Mouse (Mus musculus): ENCODE results near the gene Olfr588-ps1. TPM values are rescaled to one million over a fixed set of nuclear protein-coding genes. Genes with fewer than 3 reads are reported as not detected.
"Not testable (repeated sequence)": the region's sequence is repeated elsewhere in the genome, so short reads cannot be mapped to it uniquely, and the experiment has no call there.

Olfr588-ps1 gene
- total RNA-seq (2014; fragmentation: Nextera tagmentation) (not detected in 2 replicates), total RNA-seq (2017) (not detected in 2 replicates)

DNA sequence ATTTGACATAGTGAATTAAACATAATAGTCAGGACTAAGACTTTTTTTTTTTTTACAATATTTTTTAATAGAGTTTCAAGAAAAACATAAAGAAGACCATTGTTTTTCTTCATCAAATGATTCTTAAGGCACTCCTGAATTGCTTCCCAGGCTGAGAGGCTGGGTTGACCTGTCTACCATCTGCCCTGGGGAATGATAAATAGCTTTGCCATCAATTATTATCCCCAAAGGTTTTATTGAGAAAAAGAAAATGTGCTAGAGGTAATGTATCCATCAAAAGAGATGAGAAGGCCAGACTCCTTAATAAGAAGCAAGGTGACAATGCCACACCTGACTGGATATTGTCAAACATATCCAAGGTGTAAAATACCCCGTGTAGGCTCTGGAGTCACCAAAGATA, at the start of gene Olfr588-ps1:
Olfr588-ps1 (plus strand) TSS at position 301 of the 400 bp plus-strand sequence.
- ATAC-seq (replicated peaks; ENCODE audit: low FRiP score, low TSS enrichment, poor library complexity, severe bottlenecking), result no peak

DNA sequence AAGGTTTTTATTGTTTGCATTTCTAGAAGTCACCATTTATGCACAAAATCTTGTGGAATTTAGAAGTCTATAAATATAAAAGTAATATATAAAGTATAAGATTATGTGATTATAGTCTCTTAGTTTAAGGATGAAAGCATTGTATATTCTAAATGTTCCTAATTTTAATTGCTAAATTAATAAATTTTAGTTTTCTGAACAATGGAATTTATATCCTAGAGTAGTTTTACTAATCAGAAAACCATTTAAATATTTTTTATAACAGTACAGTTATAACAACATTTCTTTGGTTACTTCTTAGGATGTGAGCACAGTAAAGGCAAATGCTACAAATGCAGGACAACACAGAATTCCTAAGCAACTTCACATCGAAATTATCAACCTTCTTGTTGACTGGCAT, 43.3 kb upstream of the Olfr588-ps1 start, which contains the start of gene Olfr585:
Olfr585 (plus strand) TSS at position 301 of the 400 bp plus-strand sequence.
- no peak for ATAC-seq (replicated peaks; ENCODE audit: low FRiP score, low TSS enrichment, poor library complexity, severe bottlenecking)

DNA sequence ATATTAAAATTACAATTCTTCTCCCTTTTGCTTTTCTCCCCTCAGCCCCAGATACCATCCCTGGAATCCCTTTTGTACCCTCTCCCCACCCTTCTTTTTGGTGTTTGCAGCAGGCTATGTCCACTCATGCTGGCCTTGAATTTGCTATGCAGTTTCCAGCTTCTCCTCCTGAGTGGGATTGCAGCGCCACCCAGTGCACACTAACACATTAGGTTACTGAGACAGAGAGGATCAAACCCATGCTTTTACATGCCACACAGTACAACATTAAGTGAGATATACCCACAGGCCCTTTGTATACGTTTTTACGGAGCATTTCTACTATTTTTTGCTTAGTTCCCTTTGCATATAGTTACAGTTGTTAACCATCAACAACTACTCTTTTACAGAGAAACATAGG, 21.3 kb upstream of the Olfr588-ps1 start:
- no peak for ATAC-seq (replicated peaks; ENCODE audit: low FRiP score, low TSS enrichment, poor library complexity, severe bottlenecking)

DNA sequence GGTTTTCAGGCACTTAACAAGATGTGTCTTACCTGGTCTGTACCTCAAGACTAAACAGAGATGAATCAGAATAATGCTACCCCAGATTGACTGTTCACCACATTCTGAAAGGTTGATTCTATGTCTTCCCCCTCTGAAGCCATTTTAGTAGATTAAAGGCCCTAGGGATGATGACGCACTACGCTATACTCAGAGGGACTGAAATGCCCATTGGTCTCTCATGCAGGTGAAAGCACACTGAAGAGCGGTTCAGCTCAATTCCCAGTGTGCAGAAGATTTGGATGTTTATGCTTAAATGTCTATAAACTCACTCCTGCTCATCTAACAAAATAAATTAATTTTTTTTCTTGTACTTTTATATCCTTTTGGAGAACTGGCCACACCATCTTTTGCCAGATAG, 15.1 kb upstream of the Olfr588-ps1 start, which contains the start of gene Olfr586:
Olfr586 (minus strand) TSS at position 101 of the 400 bp plus-strand sequence.
- ATAC-seq (replicated peaks; ENCODE audit: low FRiP score, low TSS enrichment, poor library complexity, severe bottlenecking), result no peak

DNA sequence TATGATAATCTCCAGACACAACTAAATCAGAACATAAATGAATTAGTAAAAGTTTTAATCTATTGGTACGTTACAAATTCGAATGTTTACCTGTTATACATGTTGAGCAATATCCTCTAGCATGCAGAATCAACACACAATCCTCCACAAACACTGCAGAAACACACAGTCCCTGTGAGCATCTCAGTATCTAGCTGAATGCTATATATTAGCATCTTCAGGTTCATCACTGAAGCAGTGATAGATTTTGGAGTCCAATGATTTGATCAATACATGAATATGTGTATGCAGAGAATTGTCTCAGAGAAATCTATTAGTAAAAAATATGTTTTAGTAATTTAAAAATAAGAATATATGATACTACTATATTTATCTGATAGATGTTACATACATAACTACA, 15.6 kb downstream of the Olfr588-ps1 start, which contains the start of gene Olfr589:
Olfr589 (minus strand) TSS at position 101 of the 400 bp plus-strand sequence.
- ATAC-seq (replicated peaks; ENCODE audit: low FRiP score, low TSS enrichment, poor library complexity, severe bottlenecking), result no peak

DNA sequence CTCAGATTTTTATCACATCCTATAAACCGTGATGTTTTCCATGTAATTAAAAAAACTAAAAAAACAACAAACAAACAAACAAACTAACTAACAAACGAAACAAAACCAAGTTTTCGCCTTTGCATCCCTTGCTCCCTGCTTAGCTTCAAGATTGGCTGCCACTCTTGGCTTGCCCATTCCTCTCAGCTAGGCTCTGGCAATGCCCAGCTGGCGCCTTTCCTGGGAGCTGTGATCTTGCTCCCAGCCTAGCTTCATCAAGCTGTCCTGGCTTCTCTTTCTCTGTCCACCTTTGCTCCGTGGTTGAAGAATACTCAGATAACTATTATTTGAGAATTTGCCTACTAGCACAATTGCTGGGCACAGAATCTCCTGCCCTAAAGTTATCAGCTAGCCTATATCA, 29.0 kb downstream of the Olfr588-ps1 start:
- ATAC-seq (replicated peaks; ENCODE audit: low FRiP score, low TSS enrichment, poor library complexity, severe bottlenecking), result no peak

DNA sequence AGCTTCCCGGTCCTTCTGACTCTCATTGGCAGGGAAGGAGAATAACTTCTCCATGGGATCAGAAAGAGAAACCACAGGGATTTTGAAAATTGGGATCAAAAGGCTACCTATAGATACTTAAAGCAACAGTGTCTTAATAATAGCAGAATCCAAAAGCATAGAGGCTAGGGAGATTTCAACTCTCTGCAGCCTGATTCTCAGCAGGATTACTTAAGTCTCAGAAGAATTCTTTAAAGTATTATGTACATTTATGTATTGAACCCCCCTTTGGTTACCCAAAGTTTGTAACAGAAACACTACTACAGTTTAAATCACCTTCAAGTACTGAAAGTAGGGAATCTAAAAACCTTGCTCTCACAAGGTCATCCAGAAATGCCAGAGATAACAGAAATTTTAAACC, 37.6 kb downstream of the Olfr588-ps1 start, which contains the start of gene Olfr591:
Olfr591 (minus strand) TSS at position 101 of the 400 bp plus-strand sequence.
- no peak for ATAC-seq (replicated peaks; ENCODE audit: low FRiP score, low TSS enrichment, poor library complexity, severe bottlenecking)

DNA sequence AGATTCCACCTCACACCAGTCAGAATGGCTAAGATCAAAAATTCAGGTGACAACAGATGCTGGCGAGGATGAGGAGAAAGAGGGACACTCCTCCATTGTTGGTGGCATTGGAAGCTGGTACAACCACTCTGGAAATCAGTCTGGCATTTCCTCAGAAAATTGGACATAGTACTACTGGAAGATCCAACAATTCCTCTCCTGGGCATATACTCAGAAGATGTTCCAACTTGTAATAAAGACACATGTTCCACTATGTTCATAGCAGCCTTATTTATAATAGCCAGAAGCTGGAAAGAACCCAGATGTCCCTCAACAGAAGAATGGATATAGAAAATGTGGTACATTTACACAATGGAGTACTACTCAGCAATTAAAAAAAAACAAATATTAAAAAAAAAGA, 43.8 kb downstream of the Olfr588-ps1 start, which contains the start of gene Olfr592:
Olfr592 (plus strand) TSS at position 301 of the 400 bp plus-strand sequence.
- ATAC-seq (replicated peaks; ENCODE audit: low FRiP score, low TSS enrichment, poor library complexity, severe bottlenecking), result not testable (repeated sequence)

Other genes with a start within 250 kb of the Olfr588-ps1 start
- not detected in 2 replicates for gene Olfr569, start 250.0 kb upstream of the Olfr588-ps1 start, total RNA-seq (2014; fragmentation: Nextera tagmentation)
- gene Olfr569, start 250.0 kb upstream of the Olfr588-ps1 start, total RNA-seq (2017), result not detected in 2 replicates
- not detected in 2 replicates for gene Olfr570, start 246.3 kb upstream of the Olfr588-ps1 start, total RNA-seq (2014; fragmentation: Nextera tagmentation)
- gene Olfr570, start 246.3 kb upstream of the Olfr588-ps1 start, total RNA-seq (2017), result not detected in 2 replicates
- gene Olfr571, start 223.3 kb upstream of the Olfr588-ps1 start, total RNA-seq (2014; fragmentation: Nextera tagmentation), result not detected in 2 replicates
- gene Olfr571, start 223.3 kb upstream of the Olfr588-ps1 start, total RNA-seq (2017), result not detected in 2 replicates
- not detected in 2 replicates for gene Olfr572, start 216.5 kb upstream of the Olfr588-ps1 start, total RNA-seq (2014; fragmentation: Nextera tagmentation)
- gene Olfr572, start 216.5 kb upstream of the Olfr588-ps1 start, total RNA-seq (2017), result not detected in 2 replicates
- gene Olfr573-ps1, start 198.3 kb upstream of the Olfr588-ps1 start, total RNA-seq (2014; fragmentation: Nextera tagmentation), result not detected in 2 replicates
- gene Olfr573-ps1, start 198.3 kb upstream of the Olfr588-ps1 start, total RNA-seq (2017), result not detected in 2 replicates
- not detected in 2 replicates for gene Olfr574, start 192.4 kb upstream of the Olfr588-ps1 start, total RNA-seq (2014; fragmentation: Nextera tagmentation)
- gene Olfr574, start 192.4 kb upstream of the Olfr588-ps1 start, total RNA-seq (2017), result not detected in 2 replicates
- not detected in 2 replicates for gene Olfr575, start 182.1 kb upstream of the Olfr588-ps1 start, total RNA-seq (2014; fragmentation: Nextera tagmentation)
- gene Olfr575, start 182.1 kb upstream of the Olfr588-ps1 start, total RNA-seq (2017), result not detected in 2 replicates
- not detected in 2 replicates for gene Olfr576, start 178.2 kb upstream of the Olfr588-ps1 start, total RNA-seq (2014; fragmentation: Nextera tagmentation)
- gene Olfr576, start 178.2 kb upstream of the Olfr588-ps1 start, total RNA-seq (2017), result not detected in 2 replicates
- not detected in 2 replicates for gene Olfr577, start 164.9 kb upstream of the Olfr588-ps1 start, total RNA-seq (2014; fragmentation: Nextera tagmentation)
- gene Olfr577, start 164.9 kb upstream of the Olfr588-ps1 start, total RNA-seq (2017), result not detected in 2 replicates
- gene Olfr578, start 151.6 kb upstream of the Olfr588-ps1 start, total RNA-seq (2014; fragmentation: Nextera tagmentation), result not detected in 2 replicates
- gene Olfr578, start 151.6 kb upstream of the Olfr588-ps1 start, total RNA-seq (2017), result not detected in 2 replicates
- gene Olfr582, start 102.9 kb upstream of the Olfr588-ps1 start, total RNA-seq (2014; fragmentation: Nextera tagmentation), result not detected in 2 replicates
- gene Olfr582, start 102.9 kb upstream of the Olfr588-ps1 start, total RNA-seq (2017), result not detected in 2 replicates
- not detected in 2 replicates for gene Olfr583, start 89.6 kb upstream of the Olfr588-ps1 start, total RNA-seq (2014; fragmentation: Nextera tagmentation)
- gene Olfr583, start 89.6 kb upstream of the Olfr588-ps1 start, total RNA-seq (2017), result not detected in 2 replicates
- gene Olfr584, start 59.0 kb upstream of the Olfr588-ps1 start, total RNA-seq (2014; fragmentation: Nextera tagmentation), result not detected in 2 replicates
- not detected in 2 replicates for gene Olfr584, start 59.0 kb upstream of the Olfr588-ps1 start, total RNA-seq (2017)
- gene Olfr585, start 43.2 kb upstream of the Olfr588-ps1 start, total RNA-seq (2014; fragmentation: Nextera tagmentation), result not detected in 2 replicates
- gene Olfr585, start 43.2 kb upstream of the Olfr588-ps1 start, total RNA-seq (2017), result not detected in 2 replicates
- gene Olfr586, start 15.2 kb upstream of the Olfr588-ps1 start, total RNA-seq (2014; fragmentation: Nextera tagmentation), result not detected in 2 replicates
- gene Olfr586, start 15.2 kb upstream of the Olfr588-ps1 start, total RNA-seq (2017), result not detected in 2 replicates
- not detected in 2 replicates for gene Olfr589, start 15.5 kb downstream of the Olfr588-ps1 start, total RNA-seq (2014; fragmentation: Nextera tagmentation)
- not detected in 2 replicates for gene Olfr589, start 15.5 kb downstream of the Olfr588-ps1 start, total RNA-seq (2017)
- gene Olfr591, start 37.5 kb downstream of the Olfr588-ps1 start, total RNA-seq (2014; fragmentation: Nextera tagmentation), result not detected in 2 replicates
- not detected in 2 replicates for gene Olfr591, start 37.5 kb downstream of the Olfr588-ps1 start, total RNA-seq (2017)
- gene Olfr592, start 43.9 kb downstream of the Olfr588-ps1 start, total RNA-seq (2014; fragmentation: Nextera tagmentation), result not detected in 2 replicates
- not detected in 2 replicates for gene Olfr592, start 43.9 kb downstream of the Olfr588-ps1 start, total RNA-seq (2017)
- gene Olfr593, start 71.0 kb downstream of the Olfr588-ps1 start, total RNA-seq (2014; fragmentation: Nextera tagmentation), result not detected in 2 replicates
- not detected in 2 replicates for gene Olfr593, start 71.0 kb downstream of the Olfr588-ps1 start, total RNA-seq (2017)
- not detected in 2 replicates for gene Olfr594, start 76.1 kb downstream of the Olfr588-ps1 start, total RNA-seq (2014; fragmentation: Nextera tagmentation)
- gene Olfr594, start 76.1 kb downstream of the Olfr588-ps1 start, total RNA-seq (2017), result not detected in 2 replicates
- not detected in 2 replicates for gene Usp17ld, start 111.6 kb downstream of the Olfr588-ps1 start, total RNA-seq (2014; fragmentation: Nextera tagmentation)
- gene Usp17ld, start 111.6 kb downstream of the Olfr588-ps1 start, total RNA-seq (2017), result not detected in 2 replicates
- not detected in 2 replicates for gene Olfr596, start 164.8 kb downstream of the Olfr588-ps1 start, total RNA-seq (2014; fragmentation: Nextera tagmentation)
- gene Olfr596, start 164.8 kb downstream of the Olfr588-ps1 start, total RNA-seq (2017), result not detected in 2 replicates
- not detected in 2 replicates for gene Olfr597, start 175.4 kb downstream of the Olfr588-ps1 start, total RNA-seq (2014; fragmentation: Nextera tagmentation)
- gene Olfr597, start 175.4 kb downstream of the Olfr588-ps1 start, total RNA-seq (2017), result not detected in 2 replicates
- not detected in 2 replicates for gene Olfr598, start 182.7 kb downstream of the Olfr588-ps1 start, total RNA-seq (2014; fragmentation: Nextera tagmentation)
- not detected in 2 replicates for gene Olfr598, start 182.7 kb downstream of the Olfr588-ps1 start, total RNA-seq (2017)
- not detected in 2 replicates for gene Olfr599, start 195.0 kb downstream of the Olfr588-ps1 start, total RNA-seq (2014; fragmentation: Nextera tagmentation)
- gene Olfr599, start 195.0 kb downstream of the Olfr588-ps1 start, total RNA-seq (2017), result not detected in 2 replicates
- gene Olfr600, start 208.8 kb downstream of the Olfr588-ps1 start, total RNA-seq (2014; fragmentation: Nextera tagmentation), result not detected in 2 replicates
- gene Olfr600, start 208.8 kb downstream of the Olfr588-ps1 start, total RNA-seq (2017), result not detected in 2 replicates
- gene Olfr601, start 221.8 kb downstream of the Olfr588-ps1 start, total RNA-seq (2014; fragmentation: Nextera tagmentation), result not detected in 2 replicates
- gene Olfr601, start 221.8 kb downstream of the Olfr588-ps1 start, total RNA-seq (2017), result not detected in 2 replicates
- gene Olfr603, start 245.3 kb downstream of the Olfr588-ps1 start, total RNA-seq (2014; fragmentation: Nextera tagmentation), result not detected in 2 replicates
- gene Olfr603, start 245.3 kb downstream of the Olfr588-ps1 start, total RNA-seq (2017), result not detected in 2 replicates

Measured in megakaryocyte-erythroid progenitor cell, adult 5-6 weeks (primary cell).